Mouse (Mus musculus) forebrain, embryonic 12.5 days (tissue): ENCODE data around the gene Armcx6. TPM values are rescaled to one million over a fixed set of nuclear protein-coding genes. Genes with fewer than 3 reads are reported as not detected.
"Not testable (repeated sequence)": the region's sequence is repeated elsewhere in the genome, so short reads cannot be mapped to it uniquely, and the experiment has no call there.

Experiments used
- ATAC-seq: fragments of 200-750 bp; cut with Nextera tagmentation; 2 replicates; pipeline ENCODE4 v1.8.0; 2017; ENCODE audit warnings: moderate TSS enrichment; ENCODE audit not compliant: low FRiP score
- H3K27ac ChIP-seq: fragments of 300-500 bp; sonication (generic); 2 replicates; pipeline ENCODE4 v1.5.1; 2016; ENCODE audit warnings: mild to moderate bottlenecking
- H3K27me3 ChIP-seq: fragments of 300-500 bp; sonication (generic); 2 replicates; pipeline ENCODE4 v1.6.1; 2016; ENCODE audit warnings: mild to moderate bottlenecking
- H3K36me3 ChIP-seq: fragments of 300-500 bp; sonication (generic); replicated peaks from 2 replicates; pipeline ENCODE4 v1.6.1; 2016; ENCODE audit warnings: mild to moderate bottlenecking
- H3K4me1 ChIP-seq: fragments of 300-500 bp; sonication (generic); 2 replicates; pipeline ENCODE4 v1.6.1; 2016
- H3K4me2 ChIP-seq: fragments of 300-500 bp; sonication (generic); 2 replicates; pipeline ENCODE4 v1.6.1; 2016; ENCODE audit warnings: mild to moderate bottlenecking, moderate library complexity
- H3K4me3 ChIP-seq: fragments of 300-500 bp; sonication (generic); replicated peaks from 2 replicates; pipeline ENCODE4 v1.5.1; 2016; ENCODE audit warnings: mild to moderate bottlenecking
- H3K9ac ChIP-seq: fragments of 300-500 bp; sonication (generic); 2 replicates; pipeline ENCODE4 v1.6.1; 2016; ENCODE audit warnings: mild to moderate bottlenecking
- H3K9me3 ChIP-seq: fragments of 300-500 bp; sonication (generic); 2 replicates; pipeline ENCODE4 v1.6.1; 2016
- WGBS: fragments of 180-500 bp; shearing (Covaris S2); methylation state at CpG from one replicate; pipeline ENCODE4 v1.1.7; 2016; 5-methylcytosine and 5-hydroxymethylcytosine counted together
- microRNA-seq: library from miRNA; unstranded; fragments of <30 nt; microRNA quantifications from one replicate; pipeline ENCODE4, GENCODE M21; 2017
- polyA plus RNA-seq: library from polyadenylated mRNA; unstranded; fragments of >200 nt; fragmentation: Nextera tagmentation; extraction: Ambion mirVana; gene quantifications from 2 replicates; pipeline ENCODE4 v1.2.1, GENCODE M21; 2016

Gene Armcx6
- polyA plus RNA-seq, 1 experiment from 2014 or later = 23.6 TPM

DNA sequence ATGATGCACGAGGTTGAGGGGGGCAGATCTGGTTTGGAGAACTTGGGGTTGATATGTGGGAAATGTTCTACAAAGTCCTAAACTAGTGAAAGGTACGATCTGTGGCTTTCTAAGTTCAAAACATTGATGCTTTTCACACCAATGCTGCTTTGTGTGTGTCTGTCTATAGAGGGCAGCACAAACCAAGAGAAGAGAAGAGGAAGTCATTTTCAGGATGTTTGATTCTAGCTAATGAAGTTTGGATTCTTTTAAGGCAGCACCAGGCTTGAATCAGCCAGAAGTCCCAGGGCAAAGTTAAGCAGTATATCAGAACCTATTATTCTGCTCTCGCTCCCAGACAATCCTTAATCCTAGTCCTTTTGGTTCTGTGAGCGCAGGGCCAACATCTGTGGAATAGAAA lies 21.4 kb downstream of the Armcx6 start:
- Histone ChIP-seq H3K9ac (no peak overlapping the region), H3K4me3 (no peak overlapping the region), H3K4me2 (no peak overlapping the region), H3K27me3 (peaks cover 24% of the 10 kb centered on the region), H3K9me3 (no peaks in the 10 kb centered on the region), H3K4me1 (no peaks in the 10 kb centered on the region), H3K27ac (no peak overlapping the region), H3K36me3 (no peaks in the 10 kb centered on the region)
- no peak for ATAC-seq
- WGBS = 39% methylated on average over 4 of the region's 4 CpGs

DNA sequence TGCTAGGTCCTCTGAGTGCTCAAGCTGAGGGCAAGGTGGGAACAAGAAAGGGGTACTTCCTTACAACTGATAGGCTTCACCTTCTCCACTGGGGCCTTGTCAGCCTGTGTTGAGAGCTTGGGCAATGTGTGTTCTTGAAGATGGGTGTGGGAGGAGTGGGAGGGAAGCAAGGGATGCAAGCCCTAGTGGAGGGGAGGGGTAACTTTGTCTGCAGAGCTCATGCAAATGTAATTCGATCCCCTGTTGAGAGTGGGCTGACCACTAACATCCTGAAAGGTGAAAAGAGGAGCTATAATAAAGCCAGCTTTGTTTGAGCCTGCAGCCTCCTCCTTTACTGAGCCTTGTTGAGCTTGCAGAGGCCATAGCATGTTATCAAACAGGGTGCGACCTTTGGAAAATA lies 27.5 kb downstream of the Armcx6 start:
- Histone ChIP-seq H3K36me3 (peaks cover 10% of the 10 kb centered on the region), H3K27me3 (0 out of 2 replicates have a peak, but pooled peaks cover 12% of the 10 kb centered on the region)
- not testable (repeated sequence) for H3K4me1 ChIP-seq, H3K4me3 ChIP-seq, H3K9me3 ChIP-seq, H3K27ac ChIP-seq, H3K9ac ChIP-seq, H3K4me2 ChIP-seq
- WGBS = 29% methylated on average over 1 of the region's 2 CpGs
- 0 out of 2 replicates have a peak, but pooled peaks have one; percentile 41 for ATAC-seq

DNA sequence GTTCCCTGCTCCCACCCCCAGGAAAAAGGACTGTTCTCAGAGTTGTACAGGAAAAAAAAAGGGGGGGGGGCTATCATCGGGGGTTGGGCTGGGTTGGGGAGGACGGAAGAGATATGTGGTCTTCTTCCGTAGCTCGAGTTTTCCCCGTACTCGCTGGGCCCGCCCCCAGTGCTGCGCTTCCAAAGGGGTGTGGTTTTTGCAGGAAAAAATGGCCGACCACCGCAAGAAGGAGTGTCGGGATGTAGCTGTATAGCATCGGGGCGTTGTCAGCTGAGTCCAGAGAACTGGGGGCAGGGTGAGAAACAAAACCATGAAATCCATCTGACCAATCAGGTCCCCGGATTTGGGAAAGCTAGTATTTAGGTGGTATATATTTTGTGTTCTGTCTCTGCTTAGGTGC lies 32.7 kb downstream of the Armcx6 start:
- Histone ChIP-seq H3K36me3 (peaks cover 10% of the 10 kb centered on the region), H3K9me3 (no peaks in the 10 kb centered on the region), H3K4me3 (peak overlapping the region; percentile 48), H3K27me3 (peaks cover 14% of the 10 kb centered on the region; the same call in 1 of the 2 replicates), H3K9ac (peak overlapping the region; percentile 67), H3K27ac (peak overlapping the region; percentile 93), H3K4me2 (peak overlapping the region; percentile 52), H3K4me1 (no peaks in the 10 kb centered on the region)
- 26% methylated on average over 14 of the region's 14 CpGs for WGBS
- peak; percentile 86 for ATAC-seq

DNA sequence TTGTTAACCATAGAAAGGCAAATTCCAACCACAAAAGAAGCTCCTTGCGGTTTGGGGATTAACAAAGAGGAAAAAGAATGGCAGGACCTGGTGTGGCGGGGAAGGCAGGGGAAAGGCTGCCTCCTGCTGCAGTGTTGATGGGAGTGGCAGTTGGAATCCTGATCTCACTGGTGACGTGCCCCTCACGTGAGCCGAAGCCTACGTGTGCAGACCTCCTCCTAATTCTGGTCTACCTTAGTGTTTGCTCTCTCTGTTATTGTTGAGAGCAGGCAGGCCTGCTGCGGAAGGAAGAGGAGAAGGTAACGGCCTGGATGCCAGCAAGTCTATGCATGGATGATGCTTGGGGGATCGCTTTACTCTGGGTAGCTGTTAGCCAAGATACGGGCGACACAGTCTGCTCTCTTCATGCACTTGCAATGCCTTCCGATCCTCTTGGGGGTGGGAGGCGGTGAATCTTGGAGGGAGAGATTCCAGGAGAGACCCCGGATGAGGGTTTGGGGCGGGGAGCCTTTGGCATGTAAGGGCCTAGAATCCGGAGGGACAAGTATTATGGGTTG lies 33.4 kb downstream of the Armcx6 start, which contains the start of gene Armcx1:
Armcx1 (plus strand) TSS at position 212 of the 557 bp plus-strand sequence.
- H3K4me2 ChIP-seq = peak within 1 kb of the TSS; percentile 52
- peak within 1 kb of the TSS; percentile 93 for H3K27ac ChIP-seq
- H3K36me3 ChIP-seq = peaks cover 10% of the 10 kb centered on the region
- WGBS = 19% methylated on average over 16 of the region's 16 CpGs
- H3K9ac ChIP-seq = peak within 1 kb of the TSS; percentile 67
- no peaks in the 10 kb centered on the region for H3K4me1 ChIP-seq
- peak within 1 kb of the TSS; percentile 48 for H3K4me3 ChIP-seq
- no peaks in the 10 kb centered on the region for H3K9me3 ChIP-seq
- H3K27me3 ChIP-seq = peaks cover 14% of the 10 kb centered on the region; the same call in 1 of the 2 replicates
- peak; percentile 97 for ATAC-seq

DNA sequence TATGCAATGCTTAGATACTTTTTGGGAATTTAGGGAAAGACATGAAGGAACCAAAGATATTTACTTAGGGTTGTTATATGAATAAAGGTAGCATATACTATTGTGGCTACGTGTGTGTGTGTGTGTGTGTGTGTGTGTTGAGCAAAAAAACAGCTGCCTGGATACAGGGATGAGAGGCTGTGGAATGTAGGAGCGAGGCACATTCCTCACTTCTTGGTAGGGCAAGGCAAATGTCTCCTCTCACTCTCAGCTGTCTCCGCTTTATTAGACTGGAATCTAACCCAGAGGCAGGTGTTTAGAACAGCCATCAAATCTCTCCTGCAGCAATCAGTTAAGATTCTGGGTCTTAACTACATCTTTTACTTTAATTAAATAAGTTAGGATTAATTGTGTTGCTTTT lies 34.4 kb downstream of the Armcx6 start:
- H3K9ac ChIP-seq = no peak overlapping the region
- no peak overlapping the region for H3K4me3 ChIP-seq
- H3K4me1 ChIP-seq = no peaks in the 10 kb centered on the region
- H3K9me3 ChIP-seq = no peaks in the 10 kb centered on the region
- 43% methylated on average over 3 of the region's 3 CpGs for WGBS
- H3K27ac ChIP-seq = no peak overlapping the region
- H3K4me2 ChIP-seq = no peak overlapping the region
- H3K27me3 ChIP-seq = peaks cover 14% of the 10 kb centered on the region; the same call in 1 of the 2 replicates
- ATAC-seq = no peak
- H3K36me3 ChIP-seq = peaks cover 10% of the 10 kb centered on the region

Small RNA genes lying within 50 kb of the gene (microRNA-seq; reads per million reads assigned to microRNA genes)
- not detected for gene Mir7093

Other genes with a start within 250 kb of the Armcx6 start
- 60.6 and 62.7 TPM in 2 replicates for gene Timm8a1, start 209.6 kb downstream of the Armcx6 start, polyA plus RNA-seq
- gene Btk, start 167.8 kb downstream of the Armcx6 start, polyA plus RNA-seq = 0.57 and 0.87 TPM in 2 replicates
- gene Rpl36a, start 165.8 kb downstream of the Armcx6 start, polyA plus RNA-seq = 298 and 303 TPM in 2 replicates
- gene Gla, start 150.3 kb downstream of the Armcx6 start, polyA plus RNA-seq = 3.6 and 4.4 TPM in 2 replicates
- gene Hnrnph2, start 150.2 kb downstream of the Armcx6 start, polyA plus RNA-seq = 213 and 222 TPM in 2 replicates
- gene Armcx4, start 64.9 kb downstream of the Armcx6 start, polyA plus RNA-seq = 10.2 and 10.8 TPM in 2 replicates
- gene Armcx1, start 33.5 kb downstream of the Armcx6 start, polyA plus RNA-seq = 61.8 and 64.7 TPM in 2 replicates
- gene Armcx3, start 5.2 kb upstream of the Armcx6 start, polyA plus RNA-seq = 72.7 and 72.9 TPM in 2 replicates
- 72.8 and 77.5 TPM in 2 replicates for gene Armcx2, start 57.8 kb upstream of the Armcx6 start, polyA plus RNA-seq
- gene Nxf2, start 213.3 kb upstream of the Armcx6 start, polyA plus RNA-seq = 0.28 and 0.62 TPM in 2 replicates